Mouse (Mus musculus): ENCODE measurements around the gene Stat3.

DNA sequence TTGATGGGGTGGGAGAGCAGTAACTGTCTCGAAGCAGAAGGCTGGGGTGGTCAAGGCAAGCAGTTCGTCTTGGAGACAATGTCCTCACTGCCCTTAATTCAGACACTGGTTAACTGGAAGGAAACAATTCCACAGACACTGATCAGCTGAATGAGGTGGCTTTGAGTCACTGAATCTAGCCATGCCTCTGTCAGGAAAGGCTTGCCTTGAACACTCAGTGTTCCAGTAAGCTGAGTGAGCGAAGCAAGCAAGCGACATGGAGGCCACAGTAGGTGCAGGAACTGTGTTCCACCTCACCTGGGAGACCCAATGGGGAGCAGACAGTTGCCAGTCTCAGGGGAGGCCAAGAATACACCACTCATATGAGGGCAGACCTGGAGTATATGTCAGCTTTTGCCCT lies 52.1 kb downstream of the Stat3 start:
- TF ChIP-seq ELF1 (IDR thresholded peaks at IDR 0.05; ENCODE audit: low read depth, low read length) (no peak), JUND (conservative IDR thresholded peaks at IDR 0.05; ENCODE audit: low read depth, low read length) (no peak)

All from CH12.LX (cell line).